Mouse (Mus musculus) splenic B cell, adult 2 months (primary cell): Measurements from ENCODE around the gene Ei24.
A peak's percentile ranks its signal among the peaks of the same experiment; 100 is the strongest.

Experiments
- DNase-seq: peaks from one replicate; pipeline ENCODE4 v3.0.0-alpha.2; 2011; ENCODE audit warnings: low read depth, low spot score
- H3K27me3 ChIP-seq: 2 replicates; pipeline ENCODE4 v1.6.1; 2012; ENCODE audit warnings: mild to moderate bottlenecking, low read length, moderate library complexity, mixed read lengths; ENCODE audit not compliant: control insufficient read depth, poor library complexity, insufficient read depth, severe bottlenecking
- H3K36me3 ChIP-seq: 2 replicates; pipeline ENCODE4 v1.6.1; 2012; ENCODE audit warnings: mild to moderate bottlenecking, low read length, moderate library complexity, mixed read lengths; ENCODE audit not compliant: control insufficient read depth, poor library complexity, insufficient read depth, severe bottlenecking

The Ei24 gene

DNA sequence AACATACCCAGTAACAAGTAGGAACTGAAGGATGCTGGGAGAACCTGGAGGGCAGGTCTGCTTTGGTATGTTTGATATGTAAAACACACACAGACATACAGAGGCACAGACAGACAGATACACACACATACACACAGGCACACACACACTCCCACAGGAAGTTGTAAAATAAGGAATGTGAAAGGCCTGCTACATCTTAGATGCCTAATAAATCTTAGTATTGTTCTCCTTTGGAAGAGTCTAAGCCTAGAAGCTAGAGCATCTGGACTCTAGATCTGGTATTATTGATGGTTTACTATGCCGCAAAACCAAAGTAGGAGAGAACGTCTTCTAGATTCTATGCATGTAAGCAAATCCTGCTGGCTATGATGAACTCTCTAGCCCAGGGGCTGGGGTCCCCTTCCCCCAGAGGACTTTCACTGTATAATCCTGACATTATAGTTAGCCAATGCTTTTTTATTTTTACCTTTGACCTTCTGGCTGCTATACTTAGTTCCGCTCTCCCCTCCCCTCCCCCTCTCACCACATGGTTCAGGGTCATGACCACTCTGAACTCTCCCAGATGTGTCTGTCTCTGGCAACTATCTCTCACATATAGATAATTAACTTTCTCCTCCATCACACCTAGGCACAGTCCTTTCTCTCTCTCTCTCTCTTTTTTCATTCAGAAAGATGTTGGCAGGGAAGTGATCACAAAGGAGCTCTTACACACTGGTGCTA, 8.2 kb upstream of the Ei24 start:
- H3K36me3 ChIP-seq = no peaks in the 10 kb centered on the region
- no peaks in the 10 kb centered on the region for H3K27me3 ChIP-seq
- DNase-seq = no peak

DNA sequence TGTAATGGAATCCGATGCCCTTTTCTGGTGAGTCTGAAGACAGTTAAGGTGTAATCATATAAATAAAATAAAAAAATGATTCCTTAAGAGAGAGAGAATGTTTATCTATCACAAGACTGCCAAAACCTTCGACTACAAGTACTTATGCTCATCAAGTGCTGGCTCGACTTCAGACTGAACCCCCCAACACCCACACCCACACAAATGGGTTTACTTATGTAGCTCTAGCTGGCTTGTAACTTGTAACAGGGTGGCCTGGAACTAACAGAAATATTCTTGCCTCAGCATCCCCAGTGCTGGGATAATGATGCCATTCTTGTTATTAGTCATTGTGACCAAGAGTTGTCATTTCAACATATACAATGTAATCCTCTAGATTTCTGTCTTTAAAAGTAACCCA, 6.7 kb upstream of the Ei24 start:
- no peak for DNase-seq
- no peaks in the 10 kb centered on the region for H3K36me3 ChIP-seq

DNA sequence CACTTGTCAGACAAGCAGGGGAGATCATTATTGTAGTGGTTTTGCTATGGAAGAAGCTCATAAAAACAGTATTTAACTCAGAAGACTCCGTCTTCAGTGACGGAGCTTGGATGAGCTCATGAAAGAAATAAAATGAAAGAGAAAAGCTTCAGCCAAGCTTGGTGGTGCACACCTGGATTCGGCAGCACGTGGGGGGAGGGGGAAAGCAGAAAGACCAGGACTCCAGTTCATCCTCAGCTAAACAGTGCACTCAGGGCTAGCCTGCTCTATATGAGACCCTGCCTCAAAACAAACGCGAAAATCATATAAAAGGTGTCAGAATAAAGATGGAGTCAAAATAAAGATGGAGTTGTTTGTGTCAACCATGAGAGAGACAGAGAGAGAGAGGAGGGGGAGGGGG, 6.2 kb upstream of the Ei24 start:
- no peak for DNase-seq
- Histone ChIP-seq H3K27me3 (no peaks in the 10 kb centered on the region), H3K36me3 (no peaks in the 10 kb centered on the region)

More for the DNA sequence above, 6.7 kb upstream of the Ei24 start:
- H3K27me3 ChIP-seq = no peaks in the 10 kb centered on the region

DNA sequence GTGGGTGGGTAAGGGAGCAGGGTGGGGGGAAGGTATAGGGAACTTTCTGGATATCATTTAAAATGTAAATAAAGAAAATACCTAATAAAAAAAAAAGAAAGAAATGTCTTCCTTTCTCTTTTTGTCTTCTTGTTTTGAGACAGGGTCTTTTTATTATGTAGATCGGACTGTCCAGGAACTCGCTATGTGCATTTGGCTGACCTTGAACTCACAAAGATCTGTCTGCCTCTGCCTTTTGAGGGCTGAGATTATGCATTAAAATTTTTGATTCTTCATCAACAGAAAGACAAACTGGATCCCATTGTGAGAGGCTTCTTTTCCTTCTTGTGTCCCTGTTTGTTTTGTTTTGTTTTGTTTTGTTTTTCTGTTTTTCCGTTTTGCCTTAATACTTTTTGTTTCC, 5.8 kb upstream of the Ei24 start:
- Histone ChIP-seq H3K36me3 (no peaks in the 10 kb centered on the region), H3K27me3 (no peaks in the 10 kb centered on the region)
- no peak for DNase-seq

DNA sequence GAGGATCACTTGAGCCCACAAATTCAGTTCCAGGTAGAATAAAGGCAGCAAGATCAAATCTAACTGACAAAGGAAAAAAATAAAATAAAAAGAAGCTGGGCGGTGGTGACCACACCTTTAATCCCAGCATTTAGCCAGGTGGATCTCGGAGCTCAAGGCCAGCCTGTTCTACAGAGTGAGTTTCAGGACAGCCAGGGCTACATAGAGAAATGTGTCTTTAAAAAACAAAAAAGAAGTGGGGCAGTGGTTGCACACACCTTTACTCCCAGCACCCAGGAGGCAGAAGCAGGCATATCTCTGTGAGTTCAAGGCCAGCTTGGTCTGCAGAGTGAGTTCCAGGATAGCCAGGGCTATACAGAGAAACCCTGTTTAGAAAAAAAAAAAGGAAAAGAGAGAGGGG, 4.8 kb upstream of the Ei24 start:
- no peaks in the 10 kb centered on the region for H3K36me3 ChIP-seq
- no peak for DNase-seq
- H3K27me3 ChIP-seq = no peaks in the 10 kb centered on the region; the same call in 1 of the 2 replicates

DNA sequence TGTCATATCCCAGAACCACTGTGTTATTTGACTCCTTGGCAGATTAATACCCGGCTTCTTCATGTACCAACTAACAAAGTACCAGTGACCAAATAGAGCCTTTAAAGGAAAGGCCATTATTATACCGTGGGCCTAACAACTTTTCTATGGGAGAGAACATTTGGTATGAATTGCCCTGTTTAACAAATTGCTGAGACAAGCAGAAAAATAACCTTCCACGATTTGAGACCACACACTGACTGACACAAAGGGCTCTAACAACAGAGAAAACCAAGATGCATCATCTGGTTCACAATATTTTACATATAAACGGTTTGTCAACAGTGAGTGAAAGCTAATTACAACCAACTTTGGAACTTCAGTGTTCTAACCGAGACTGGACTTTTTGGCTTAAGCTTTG, 969 bp downstream of the Ei24 start:
- no peak for DNase-seq
- Histone ChIP-seq H3K36me3 (no peaks in the 10 kb centered on the region; the same call in 1 of the 2 replicates), H3K27me3 (no peaks in the 10 kb centered on the region; the same call in 1 of the 2 replicates)

DNA sequence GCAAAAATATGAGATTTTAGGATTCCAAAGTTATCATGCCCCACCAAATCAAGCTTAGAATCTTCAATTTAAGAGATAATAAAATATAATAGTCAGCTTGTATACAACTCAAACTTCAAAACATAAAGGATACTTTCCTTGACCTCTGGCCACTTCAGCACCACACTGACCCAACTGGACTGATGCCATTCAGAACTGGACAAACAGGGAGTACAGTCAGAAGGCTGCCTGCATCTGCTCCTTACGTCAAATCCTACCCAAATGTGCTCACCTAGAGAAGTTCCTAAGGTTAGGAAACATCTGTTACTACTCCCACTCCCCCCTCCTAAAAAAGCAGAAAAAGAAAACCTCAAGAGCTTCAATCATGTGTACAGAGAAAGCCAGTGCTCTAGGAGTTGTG, 1.6 kb downstream of the Ei24 start:
- DNase-seq = no peak

DNA sequence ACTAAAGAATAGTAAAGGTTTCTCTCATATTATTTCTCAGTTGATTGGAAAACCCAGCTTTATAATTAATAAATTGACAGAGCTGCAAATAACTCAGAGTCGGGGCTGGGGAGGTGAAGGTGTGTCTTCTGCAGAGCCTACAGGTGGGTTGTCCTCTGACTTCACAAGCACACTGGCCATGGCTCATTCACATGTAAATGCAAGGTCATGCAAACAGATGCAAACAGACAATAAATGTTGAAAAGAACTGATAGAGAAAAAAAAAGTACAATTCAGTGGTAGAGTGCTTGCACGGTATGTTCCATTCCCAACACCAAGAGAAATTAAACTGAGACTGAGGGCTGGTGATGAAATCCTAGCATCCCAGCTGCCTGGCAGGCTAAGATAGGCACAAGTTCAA, 2.7 kb downstream of the Ei24 start:
- H3K36me3 ChIP-seq = no peaks in the 10 kb centered on the region; the same call in 1 of the 2 replicates
- DNase-seq = no peak
- H3K27me3 ChIP-seq = no peaks in the 10 kb centered on the region; the same call in 1 of the 2 replicates

More for the DNA sequence above, 1.6 kb downstream of the Ei24 start:
- Histone ChIP-seq H3K27me3 (no peaks in the 10 kb centered on the region; the same call in 1 of the 2 replicates), H3K36me3 (no peaks in the 10 kb centered on the region; the same call in 1 of the 2 replicates)

DNA sequence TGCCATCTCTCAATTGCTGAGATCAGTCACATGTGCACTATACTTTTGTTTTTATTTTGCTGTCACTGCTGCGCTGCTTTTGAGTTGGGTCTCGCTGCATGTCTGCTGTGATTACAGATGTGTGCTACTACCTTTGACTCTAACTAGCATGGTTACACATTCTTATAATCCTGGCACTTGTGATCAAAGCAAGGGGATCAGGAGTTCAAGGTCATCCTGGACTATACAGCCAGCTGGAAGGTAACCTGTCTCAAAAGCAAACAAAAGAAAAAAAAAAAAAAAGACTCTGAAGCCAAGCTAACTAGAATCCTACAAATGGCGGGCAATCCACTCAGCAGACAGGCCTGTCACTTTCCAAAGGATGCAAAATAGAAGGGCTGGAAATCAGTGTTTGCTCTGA, 5.0 kb downstream of the Ei24 start:
- no peaks in the 10 kb centered on the region for H3K27me3 ChIP-seq
- no peak for DNase-seq
- peaks cover 5% of the 10 kb centered on the region; the same call in 1 of the 2 replicates for H3K36me3 ChIP-seq

DNA sequence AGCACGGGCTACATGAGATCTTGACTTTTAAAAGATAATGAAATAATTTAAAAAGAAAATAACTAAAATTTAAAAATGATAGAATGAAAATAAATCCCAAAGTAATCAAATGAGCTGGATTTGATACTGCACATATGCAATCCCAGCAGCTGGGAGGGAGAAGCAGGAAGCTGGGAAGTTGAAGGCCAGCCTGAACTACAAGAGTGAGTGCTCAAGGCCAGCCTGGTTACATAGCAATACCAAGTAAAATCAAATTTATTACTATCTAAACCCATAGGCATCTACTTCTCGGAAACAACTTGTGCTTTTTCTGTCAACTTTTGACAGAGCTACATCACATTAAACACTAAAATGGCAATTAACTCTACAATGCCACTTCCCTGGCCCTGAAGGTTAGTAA, 13.3 kb downstream of the Ei24 start:
- peaks cover 11% of the 10 kb centered on the region; the same call in 1 of the 2 replicates for H3K36me3 ChIP-seq
- H3K27me3 ChIP-seq = no peaks in the 10 kb centered on the region
- no peak for DNase-seq

DNA sequence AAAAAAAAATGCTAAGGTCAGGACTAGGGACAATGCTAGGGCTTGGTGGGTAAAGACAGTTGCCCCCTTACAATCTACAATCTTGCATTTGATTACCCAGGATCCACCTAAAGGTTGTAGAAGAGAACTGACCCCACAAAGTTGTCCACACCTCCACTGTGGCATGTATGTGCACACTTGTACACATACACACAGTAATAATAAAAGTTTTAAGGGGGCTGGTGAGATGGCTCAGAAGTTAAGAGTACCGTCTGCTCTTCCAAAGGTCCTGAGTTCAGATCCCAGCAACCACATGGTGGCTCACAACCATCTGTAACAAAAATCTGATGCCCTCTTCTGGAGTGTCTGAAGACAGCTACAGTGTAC, 28.2 kb downstream of the Ei24 start:
- Histone ChIP-seq H3K27me3 (no peaks in the 10 kb centered on the region), H3K36me3 (peaks cover 1% of the 10 kb centered on the region)
- DNase-seq = peak; percentile 7

DNA sequence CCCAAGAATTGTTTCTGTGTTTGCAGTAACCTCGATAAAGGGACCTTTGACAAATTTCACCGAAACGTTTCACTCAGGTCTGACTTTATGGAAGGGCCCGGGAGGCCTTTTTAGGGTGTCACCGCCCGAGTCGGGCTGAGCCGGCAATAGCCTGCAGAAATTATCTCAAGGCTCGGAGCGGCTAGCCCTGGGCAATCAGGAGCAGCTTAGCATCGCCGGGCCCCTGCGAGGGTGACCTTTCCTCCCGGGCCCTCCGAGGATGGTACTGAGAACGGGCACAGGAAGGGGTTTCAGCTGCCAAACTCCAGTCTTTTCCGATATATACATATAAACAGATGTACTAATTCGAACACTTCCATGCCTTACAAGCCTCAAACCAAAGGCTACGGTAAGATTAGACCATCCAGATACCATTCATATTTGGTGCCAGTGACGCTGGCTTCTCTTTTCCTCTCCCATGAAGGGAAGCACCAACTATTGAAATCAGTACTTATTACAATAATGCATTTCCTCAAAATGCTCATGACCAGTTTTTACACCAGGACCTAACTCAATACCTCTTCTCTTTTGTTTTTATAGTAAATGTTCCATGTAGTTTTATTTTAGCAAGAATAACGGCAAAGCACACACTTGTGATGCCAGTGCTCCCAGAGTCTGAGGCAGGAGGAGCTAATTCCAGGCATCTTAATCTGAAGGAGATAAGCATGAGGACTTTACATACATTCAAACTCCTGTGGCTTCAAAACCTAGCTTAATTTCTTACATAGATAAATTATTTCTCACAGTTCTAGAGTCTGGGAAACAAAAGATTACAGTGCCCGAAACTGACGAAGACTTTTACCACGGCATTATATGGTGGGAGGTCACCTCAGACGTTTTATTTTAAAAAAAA, 28.8 kb downstream of the Ei24 start:
- DNase-seq = no peak
- Histone ChIP-seq H3K27me3 (no peaks in the 10 kb centered on the region), H3K36me3 (peaks cover 3% of the 10 kb centered on the region)

DNA sequence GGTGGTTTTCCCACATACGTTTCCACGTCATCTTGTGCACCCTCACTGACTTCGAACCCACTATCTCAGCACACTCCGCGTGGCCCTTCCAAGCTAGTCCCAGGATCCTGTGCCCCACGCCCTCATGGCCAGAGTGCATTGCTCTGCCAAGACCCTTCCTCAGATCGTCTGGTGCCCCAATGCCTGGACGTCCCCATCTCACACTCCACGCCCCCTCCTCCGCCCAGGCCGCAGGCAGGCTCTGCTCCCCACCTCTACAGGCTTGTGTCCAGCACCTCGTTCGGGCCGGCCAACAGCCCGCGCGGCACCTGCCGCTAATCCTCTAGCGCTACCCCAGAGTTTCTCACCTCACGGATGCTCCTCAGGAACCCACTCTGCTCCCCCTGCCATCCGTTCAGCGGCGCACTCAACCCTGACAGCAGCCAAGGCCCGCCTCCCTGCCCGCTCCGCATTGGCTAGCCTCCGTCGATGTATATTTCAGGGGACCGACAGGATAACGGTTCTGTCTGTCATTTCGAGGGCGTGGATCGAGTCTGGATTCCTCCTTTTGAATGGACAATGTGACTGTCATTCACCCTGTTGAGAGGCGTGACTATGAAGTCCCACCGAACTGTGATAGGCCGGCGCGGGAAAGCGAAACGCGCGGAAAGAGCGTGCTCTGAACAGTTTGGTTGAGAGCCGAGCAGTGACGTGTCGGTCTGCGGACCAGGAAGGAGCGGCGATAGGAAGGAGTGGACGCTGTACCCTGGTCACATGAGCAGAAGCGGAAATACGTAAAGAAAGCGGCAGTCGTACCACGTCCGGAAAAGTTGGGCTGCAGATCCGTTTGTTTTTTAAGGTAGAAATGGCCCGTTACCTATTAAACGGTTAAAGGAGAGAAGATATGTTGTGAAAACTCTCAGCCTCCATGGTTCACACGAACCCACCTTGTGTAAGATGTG, 29.7 kb downstream of the Ei24 start, which contains the start of gene Stt3a:
TSS of gene Stt3a (minus strand) at position 477 of the 941 bp plus-strand sequence.
- Histone ChIP-seq H3K27me3 (no peaks in the 10 kb centered on the region), H3K36me3 (peaks cover 5% of the 10 kb centered on the region)
- peak; percentile 100 for DNase-seq

DNA sequence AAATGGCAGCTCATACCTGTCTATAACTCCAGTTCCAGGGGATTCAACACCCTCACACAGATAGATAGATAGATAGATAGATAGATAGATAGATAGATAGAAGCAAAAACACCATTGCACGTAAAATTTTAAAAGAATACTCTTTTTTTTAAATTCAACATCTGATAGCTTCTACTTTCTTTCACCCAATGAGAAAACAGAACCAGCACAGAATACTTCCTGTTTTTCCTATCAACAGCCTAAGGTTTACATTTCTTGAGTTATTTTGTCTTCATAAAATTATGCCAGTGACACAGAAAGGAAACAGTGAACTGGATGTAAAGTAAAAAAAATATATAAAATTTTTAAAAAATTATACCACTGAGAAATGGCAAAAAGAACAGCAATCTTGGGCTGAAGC, 32.8 kb downstream of the Ei24 start:
- Histone ChIP-seq H3K27me3 (no peaks in the 10 kb centered on the region), H3K36me3 (peaks cover 9% of the 10 kb centered on the region)
- no peak for DNase-seq
